Mouse (Mus musculus) spleen, adult 2 months (tissue): ENCODE measurements around the gene Acsl6. TPM values are rescaled to one million over a fixed set of nuclear protein-coding genes. Genes with fewer than 3 reads are reported as not detected.
"Not testable (repeated sequence)": the region's sequence is repeated elsewhere in the genome, so short reads cannot be mapped to it uniquely, and the experiment has no call there.

Experiments
- DNase-seq, 2 experiments: peaks; one replicate each; pipeline versions ENCODE4 v3.0.0 to v3.0.0-alpha.2; 2012 to 2021; ENCODE audit warnings: low spot score in 2 of 2, low read depth in 1 of 2
- H3K27ac ChIP-seq: fragments of 200-500 bp; 2 replicates; pipeline ENCODE4 v1.5.1; 2012; ENCODE audit warnings: low read length, inconsistent platforms; ENCODE audit not compliant: insufficient read depth
- H3K27me3 ChIP-seq: fragments of 200-500 bp; 2 replicates; pipeline ENCODE4 v1.6.1; 2012; ENCODE audit warnings: mild to moderate bottlenecking, moderate library complexity, low read length, inconsistent platforms; ENCODE audit not compliant: control insufficient read depth, insufficient read depth
- H3K36me3 ChIP-seq: fragments of 200-500 bp; 2 replicates; pipeline ENCODE4 v1.6.1; 2012; ENCODE audit warnings: mild to moderate bottlenecking, low read length, inconsistent platforms; ENCODE audit not compliant: control insufficient read depth, insufficient read depth
- H3K4me1 ChIP-seq: fragments of 200-500 bp; 2 replicates; pipeline ENCODE4 v1.6.1; 2011; ENCODE audit warnings: inconsistent platforms; ENCODE audit not compliant: control insufficient read depth, insufficient read depth, insufficient read length
- H3K4me3 ChIP-seq: fragments of 200-500 bp; 2 replicates; pipeline ENCODE4 v1.5.1; 2011; ENCODE audit warnings: mild to moderate bottlenecking, inconsistent platforms; ENCODE audit not compliant: insufficient read depth, insufficient read length; ENCODE audit errors: extremely low read depth
- CTCF ChIP-seq: fragments of 200-500 bp; IDR thresholded peaks from 2 replicates; pipeline ENCODE4 v1.5.1; 2011; ENCODE audit warnings: mild to moderate bottlenecking, inconsistent platforms; ENCODE audit not compliant: insufficient read depth, insufficient read length, insufficient replicate concordance; ENCODE audit errors: extremely low read depth
- POLR2A ChIP-seq: fragments of 200-500 bp; IDR thresholded peaks from 2 replicates; pipeline ENCODE4 v1.6.1; 2011; ENCODE audit warnings: low read depth, low read length, inconsistent platforms
- WGBS: fragments of 180-500 bp; shearing (Covaris S2); methylation state at CpG from one replicate; pipeline ENCODE4 v1.1.7; 2018; 5-methylcytosine and 5-hydroxymethylcytosine counted together
- polyA plus RNA-seq: library from polyadenylated mRNA; depleted of rRNA; stranded (reverse); fragments of >200 nt; gene quantifications from 2 replicates; pipeline ENCODE4 v1.2.3, GENCODE M21; 2012

The Acsl6 gene
- polyA plus RNA-seq, 1 experiment = 1.1 TPM

DNA sequence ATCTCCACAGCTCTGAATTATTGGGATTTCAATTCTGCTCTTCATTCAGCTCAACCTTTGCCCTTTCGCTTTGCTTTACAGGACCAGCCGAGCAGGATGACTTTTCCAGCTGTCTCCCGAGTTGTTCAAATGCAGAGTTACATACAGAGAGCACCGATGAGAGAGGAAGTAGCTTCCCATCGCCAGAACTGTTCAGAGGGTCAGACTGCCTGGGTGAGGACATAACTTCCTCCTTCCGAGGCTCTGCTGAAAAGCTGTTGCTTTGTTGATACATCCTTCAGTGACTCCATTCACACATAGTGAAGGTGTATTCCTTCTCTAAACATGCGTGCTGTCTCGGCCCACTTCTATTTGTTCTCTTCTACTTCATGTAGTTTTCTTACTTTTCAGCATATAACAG lies 86.8 kb downstream of the Acsl6 start:
- Histone ChIP-seq H3K4me3 (no peak overlapping the region), H3K4me1 (no peaks in the 10 kb centered on the region), H3K27ac (no peak overlapping the region), H3K36me3 (no peaks in the 10 kb centered on the region), H3K27me3 (no peaks in the 10 kb centered on the region)
- DNase-seq = no peak
- WGBS = 27% methylated on average over 8 of the region's 8 CpGs
- no peak for TF ChIP-seq CTCF
- TF ChIP-seq POLR2A = no peak

DNA sequence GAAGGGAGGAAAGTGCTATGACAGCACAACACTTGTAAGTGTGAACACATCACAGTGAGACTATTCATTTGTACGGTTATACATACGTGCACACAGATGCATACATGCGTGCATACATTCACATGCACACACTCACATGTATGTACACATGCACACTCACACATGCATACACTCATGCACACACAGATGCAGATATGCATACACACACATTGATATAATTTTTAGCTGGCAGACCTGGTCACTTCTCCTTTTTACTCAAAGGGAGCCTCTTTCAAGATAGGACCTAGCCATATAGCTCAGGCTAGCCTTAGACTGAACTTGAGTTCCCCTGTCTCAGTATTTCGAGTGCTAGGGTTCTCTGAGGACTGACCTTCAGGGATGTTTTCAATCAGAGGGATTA lies 87.7 kb downstream of the Acsl6 start:
- Histone ChIP-seq H3K4me1 (no peaks in the 10 kb centered on the region), H3K36me3 (no peaks in the 10 kb centered on the region), H3K27ac (no peak overlapping the region), H3K27me3 (no peaks in the 10 kb centered on the region), H3K4me3 (no peak overlapping the region)
- no peak for DNase-seq
- 90% methylated on average over 4 of the region's 4 CpGs for WGBS
- no peak for TF ChIP-seq CTCF
- no peak for TF ChIP-seq POLR2A

DNA sequence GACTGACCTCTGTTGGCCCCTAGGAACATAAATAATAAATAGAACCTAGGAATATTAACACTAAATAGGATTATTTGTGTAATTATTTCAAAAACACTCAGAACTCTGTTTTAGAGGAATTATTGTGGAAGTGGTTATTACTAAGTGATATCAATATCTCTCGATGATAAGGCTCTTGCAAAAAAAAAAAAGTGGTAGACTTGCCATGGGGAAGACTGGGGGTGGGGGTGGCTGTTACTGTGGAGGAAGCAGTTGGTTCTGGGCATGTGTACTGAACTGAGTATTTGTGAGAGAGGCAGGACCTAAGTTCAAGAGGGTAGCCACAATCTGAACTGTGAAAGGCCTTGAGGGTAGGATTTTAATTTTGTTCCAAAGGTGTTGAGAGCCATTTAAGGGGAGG lies 93.1 kb downstream of the Acsl6 start:
- no peak for TF ChIP-seq CTCF
- no peak for TF ChIP-seq POLR2A
- Histone ChIP-seq H3K27ac (no peak overlapping the region), H3K36me3 (no peaks in the 10 kb centered on the region), H3K4me1 (no peaks in the 10 kb centered on the region), H3K4me3 (no peak overlapping the region), H3K27me3 (no peaks in the 10 kb centered on the region)
- WGBS = 80% methylated on average over 1 of the region's 1 CpGs
- no peak for DNase-seq

DNA sequence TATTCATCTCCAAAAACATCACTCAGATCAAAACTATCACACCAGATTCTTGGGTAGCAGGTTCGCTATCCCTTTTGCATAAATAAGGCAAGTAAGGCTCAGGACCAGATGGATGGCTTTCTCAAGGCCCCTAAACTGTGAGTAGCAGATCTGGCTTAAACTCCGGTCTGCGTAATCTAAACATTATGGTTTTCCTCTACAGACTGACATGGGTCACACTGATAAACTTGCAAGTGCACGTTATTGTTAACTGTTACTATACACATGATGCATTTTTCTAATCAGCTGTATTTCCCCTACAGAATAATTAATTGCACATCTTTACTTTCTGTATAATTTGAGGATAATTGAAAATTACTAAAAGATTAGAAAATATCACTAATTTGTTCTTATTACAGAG lies 94.5 kb downstream of the Acsl6 start:
- 80% methylated on average over 4 of the region's 4 CpGs for WGBS
- no peaks in the 10 kb centered on the region for H3K27me3 ChIP-seq
- H3K4me1 ChIP-seq = no peaks in the 10 kb centered on the region
- no peak for TF ChIP-seq CTCF
- TF ChIP-seq POLR2A = no peak
- H3K4me3 ChIP-seq = no peak overlapping the region
- H3K27ac ChIP-seq = no peak overlapping the region
- no peaks in the 10 kb centered on the region for H3K36me3 ChIP-seq
- DNase-seq = no peak

DNA sequence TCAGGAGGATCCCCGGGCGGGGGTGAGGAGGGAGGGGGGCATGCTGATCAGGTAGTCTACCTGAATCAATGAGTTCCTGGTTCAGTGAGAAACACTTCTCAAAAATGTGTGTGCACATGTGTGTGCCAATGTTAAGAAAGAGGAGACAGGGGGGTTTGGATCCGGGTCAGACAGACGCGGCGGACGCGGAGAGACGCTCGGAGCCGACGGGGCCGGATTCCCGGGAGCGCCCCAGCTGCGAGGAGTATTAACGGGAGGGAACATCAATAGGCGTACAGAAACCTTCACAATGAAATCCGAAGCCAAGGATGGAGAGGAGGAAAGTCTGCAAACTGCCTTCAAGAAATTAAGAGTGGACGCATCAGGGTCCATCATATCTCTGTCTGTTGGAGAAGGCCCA lies 97.2 kb downstream of the Acsl6 start:
- not testable (repeated sequence) for H3K27me3 ChIP-seq, H3K27ac ChIP-seq, DNase-seq, H3K36me3 ChIP-seq, H3K4me3 ChIP-seq, H3K4me1 ChIP-seq
- 97% methylated on average over 20 of the region's 20 CpGs for WGBS

DNA sequence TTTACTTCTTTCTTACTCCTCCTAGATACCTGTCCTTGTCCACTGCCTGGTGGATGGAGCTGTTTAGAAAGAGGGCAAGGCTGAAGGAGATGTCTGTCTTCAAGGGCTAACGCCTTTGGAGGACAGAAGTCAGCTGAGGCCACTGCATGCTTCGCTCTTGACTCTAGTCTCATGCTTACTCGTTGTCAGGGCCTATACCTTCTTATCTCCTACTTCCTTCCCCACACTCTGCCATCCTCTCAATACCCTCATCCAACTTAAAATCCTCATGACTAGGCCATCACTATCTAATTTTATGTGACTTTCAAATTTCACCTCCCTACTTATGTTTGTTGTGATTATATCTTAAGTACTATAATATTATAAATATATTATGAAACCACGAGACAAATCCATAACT lies 101.3 kb downstream of the Acsl6 start:
- H3K27me3 ChIP-seq = no peaks in the 10 kb centered on the region
- DNase-seq = no peak
- no peaks in the 10 kb centered on the region for H3K4me1 ChIP-seq
- TF ChIP-seq CTCF (no peak), POLR2A (no peak)
- no peak overlapping the region for H3K4me3 ChIP-seq
- H3K36me3 ChIP-seq = no peaks in the 10 kb centered on the region
- no peak overlapping the region for H3K27ac ChIP-seq
- WGBS = 78% methylated on average over 4 of the region's 4 CpGs

DNA sequence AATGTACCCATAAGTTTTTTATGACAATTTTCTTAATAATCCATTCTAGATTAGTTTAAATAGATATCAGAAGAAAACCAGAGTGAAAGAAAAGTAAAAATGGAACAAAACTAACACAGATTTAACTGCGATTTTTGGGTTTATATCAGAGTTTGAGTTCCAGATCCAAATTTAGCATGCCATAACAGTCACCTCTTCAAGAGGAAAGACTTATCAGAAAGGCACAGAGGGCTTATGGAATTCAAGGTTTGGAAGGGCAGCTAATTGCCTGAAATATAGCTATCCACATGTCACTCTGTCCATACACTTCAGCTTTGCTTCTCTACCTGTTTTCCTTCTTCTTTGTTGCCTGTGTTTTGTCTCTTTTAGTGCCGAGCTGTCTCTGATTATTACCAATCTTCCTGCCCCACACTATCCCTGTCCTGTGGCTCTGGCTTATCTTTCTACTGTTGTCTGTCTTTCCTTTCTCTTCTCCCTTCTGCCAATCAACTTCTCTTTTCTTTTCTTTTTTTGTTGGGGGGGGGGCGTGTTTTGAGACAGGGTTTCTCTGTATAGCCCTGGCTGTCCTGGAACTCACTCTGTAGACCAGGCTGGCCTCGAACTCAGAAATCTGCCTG lies 103.4 kb downstream of the Acsl6 start:
- Histone ChIP-seq H3K36me3 (no peaks in the 10 kb centered on the region), H3K4me1 (no peaks in the 10 kb centered on the region), H3K27me3 (no peaks in the 10 kb centered on the region), H3K4me3 (no peak overlapping the region), H3K27ac (no peak overlapping the region)
- DNase-seq = no peak
- TF ChIP-seq CTCF (no peak), POLR2A (no peak)
- WGBS = 65% methylated on average over 4 of the region's 4 CpGs
